Mouse (Mus musculus): ENCODE data around the gene Pacsin2. TPM values are rescaled to one million over a fixed set of nuclear protein-coding genes. Genes with fewer than 3 reads are reported as not detected.
"Not testable (repeated sequence)": the region's sequence is repeated elsewhere in the genome, so short reads cannot be mapped to it uniquely, and the experiment has no call there.

Gene Pacsin2
- total RNA-seq, 4 experiments from 2014 or later: 86.2 to 103 (median 98.5) TPM

- DNase-seq (ENCODE audit: low spot score in 2 of 2): no peak
These were observed 81.9 kb downstream of the Pacsin2 start for GRCm38 (mm10) chr15:83382467-83382866.

- no peak for DNase-seq (ENCODE audit: low spot score in 2 of 2)
These were observed 87.3 kb downstream of the Pacsin2 start for GRCm38 (mm10) chr15:83377153-83377552.

GRCm38 (mm10) chr15:83375136-83375535 is 89.3 kb downstream of the Pacsin2 start:
- DNase-seq (ENCODE audit: low spot score in 2 of 2): peak in 1 of 2 experiments; percentile 23

GRCm38 (mm10) chr15:83374076-83374475 is 90.3 kb downstream of the Pacsin2 start:
- DNase-seq (ENCODE audit: low spot score in 2 of 2): no peak

- not testable (repeated sequence) for DNase-seq (ENCODE audit: low spot score in 2 of 2)
These were observed 95.7 kb downstream of the Pacsin2 start for GRCm38 (mm10) chr15:83368702-83369101.

GRCm38 (mm10) chr15:83368261-83368660 is 96.1 kb downstream of the Pacsin2 start:
- no peak for DNase-seq (ENCODE audit: low spot score in 2 of 2)

- peak; percentile 23 to 60 for DNase-seq (ENCODE audit: low spot score in 2 of 2)
These were observed 97.4 kb downstream of the Pacsin2 start for GRCm38 (mm10) chr15:83366933-83367552.

- DNase-seq (ENCODE audit: low spot score in 2 of 2): no peak
These were observed 98.7 kb downstream of the Pacsin2 start for GRCm38 (mm10) chr15:83365697-83366096.

- DNase-seq (ENCODE audit: low spot score in 2 of 2): no peak
These were observed 100.2 kb downstream of the Pacsin2 start for GRCm38 (mm10) chr15:83364194-83364593.

- not testable (repeated sequence) for DNase-seq (ENCODE audit: low spot score in 2 of 2)
These were observed 101.6 kb downstream of the Pacsin2 start for GRCm38 (mm10) chr15:83362813-83363212.

GRCm38 (mm10) chr15:83360899-83361298 is 103.5 kb downstream of the Pacsin2 start:
- not testable (repeated sequence) for DNase-seq (ENCODE audit: low spot score in 2 of 2)

GRCm38 (mm10) chr15:83360140-83360539 is 104.3 kb downstream of the Pacsin2 start:
- no peak for DNase-seq (ENCODE audit: low spot score in 2 of 2)

- no peak for DNase-seq (ENCODE audit: low spot score in 2 of 2)
These were observed 105.9 kb downstream of the Pacsin2 start for GRCm38 (mm10) chr15:83358476-83358875.

GRCm38 (mm10) chr15:83351546-83351945 is 112.9 kb downstream of the Pacsin2 start:
- DNase-seq (ENCODE audit: low spot score in 2 of 2): no peak

- no peak for DNase-seq (ENCODE audit: low spot score in 2 of 2)
These were observed 113.5 kb downstream of the Pacsin2 start for GRCm38 (mm10) chr15:83350859-83351258.

GRCm38 (mm10) chr15:83349954-83350711 is 114.3 kb downstream of the Pacsin2 start, which contains the start of gene Arfgap3:
Gene Arfgap3 (minus strand): TSS chr15:83350247.
- DNase-seq (ENCODE audit: low spot score in 2 of 2): peak; percentile 91 to 92

GRCm38 (mm10) chr15:83349225-83349953 is 115.0 kb downstream of the Pacsin2 start:
- DNase-seq (ENCODE audit: low spot score in 2 of 2): no peak

GRCm38 (mm10) chr15:83348747-83349146 is 115.7 kb downstream of the Pacsin2 start:
- no peak for DNase-seq (ENCODE audit: low spot score in 2 of 2)

GRCm38 (mm10) chr15:83345898-83346529 is 118.4 kb downstream of the Pacsin2 start:
- DNase-seq (ENCODE audit: low spot score in 2 of 2): no peak

- peak in 1 of 2 experiments; percentile 57 for DNase-seq (ENCODE audit: low spot score in 2 of 2)
These were observed 119.5 kb downstream of the Pacsin2 start for GRCm38 (mm10) chr15:83344956-83345355.

GRCm38 (mm10) chr15:83344157-83344556 is 120.2 kb downstream of the Pacsin2 start:
- DNase-seq (ENCODE audit: low spot score in 2 of 2): no peak

Data from left cerebral cortex, adult 8-10 months (tissue).